Mouse (Mus musculus) adrenal gland, postnatal 25 days (tissue): ENCODE measurements around the gene Naaladl2. TPM values are rescaled to one million over a fixed set of nuclear protein-coding genes. Genes with fewer than 3 reads are reported as not detected.

ENCODE experiments used
- DNase-seq: peaks from one replicate; pipeline ENCODE4 v3.0.0; 2021; ENCODE audit warnings: mixed read lengths
- total RNA-seq: library from RNA; stranded (reverse); gene quantifications from 2 replicates; pipeline ENCODE4 v1.2.3, GENCODE M21; 2021

Naaladl2 gene
- total RNA-seq, 1 experiment from 2014 or later, result 2.0 TPM

DNA sequence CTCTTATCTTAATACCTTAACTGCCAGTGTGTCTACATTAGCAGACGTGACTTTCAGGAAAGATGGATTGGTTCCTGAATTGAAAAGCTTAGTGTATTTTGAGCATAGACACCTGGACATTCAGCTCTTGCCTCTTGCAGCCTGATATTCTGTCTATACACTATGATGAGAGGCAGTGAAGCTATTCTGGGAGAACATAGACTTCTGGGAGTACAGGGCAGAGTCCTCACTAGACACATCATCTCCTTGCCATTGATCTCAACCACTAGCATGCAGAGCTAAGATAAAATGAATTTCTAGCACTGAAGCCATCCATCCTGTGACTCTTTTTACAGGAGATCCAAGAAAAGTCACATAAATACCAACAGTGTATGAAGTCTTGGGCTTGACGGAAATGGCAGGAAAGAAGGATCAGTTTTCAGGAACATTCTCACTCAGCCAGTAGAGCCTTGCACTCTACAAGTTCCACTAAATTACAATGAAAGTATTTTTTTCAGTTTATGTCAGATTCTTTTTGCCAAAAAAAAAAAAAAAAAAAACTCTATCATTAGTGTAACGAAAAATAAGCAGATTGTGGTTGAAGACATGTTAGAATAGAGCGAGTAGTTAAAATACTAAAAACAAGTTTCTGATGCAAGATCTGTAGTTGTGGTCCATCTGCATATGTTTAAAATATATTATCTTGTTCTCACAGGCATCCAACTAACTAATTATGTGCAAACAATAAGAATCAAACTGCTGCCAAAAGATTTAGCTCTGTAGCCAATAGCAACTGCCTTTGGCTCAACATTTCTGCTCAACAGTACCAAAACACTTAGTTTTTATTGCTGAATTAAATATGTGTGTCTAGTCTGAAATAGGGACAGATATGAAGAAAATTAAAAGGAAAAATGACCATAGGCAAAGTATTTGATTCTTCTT is 1171.1 kb downstream of the Naaladl2 start:
- no peak for DNase-seq

DNA sequence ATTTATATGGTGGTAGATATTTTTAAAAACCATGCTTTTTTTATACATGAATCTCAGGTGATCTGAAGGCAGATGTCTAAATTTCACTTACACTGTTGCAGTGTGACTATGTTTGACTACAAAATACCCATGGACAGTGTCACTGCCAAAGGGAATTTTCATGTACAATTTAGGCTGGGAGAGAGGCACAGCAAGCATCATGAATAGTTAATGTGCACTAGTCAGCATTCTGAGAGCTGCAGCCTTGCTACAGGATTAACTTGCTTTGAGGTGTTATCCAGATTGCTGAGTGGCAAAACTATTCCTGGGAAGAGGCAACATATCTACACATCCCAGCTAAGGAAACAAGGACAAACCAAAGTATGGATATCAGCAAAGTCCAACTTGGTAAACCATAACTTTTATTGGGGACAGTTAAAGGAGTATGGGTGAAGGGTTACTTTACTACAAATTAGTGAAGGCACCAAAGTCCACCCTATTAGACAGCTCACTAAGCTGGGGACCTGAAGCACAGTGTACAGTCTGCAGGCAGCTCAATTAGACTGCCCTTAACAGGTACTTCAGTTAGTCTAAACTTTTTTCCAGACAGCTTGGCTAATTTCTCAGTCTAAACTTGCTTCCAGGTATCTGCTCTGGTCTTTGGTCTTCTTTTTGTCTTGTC is 1181.0 kb downstream of the Naaladl2 start:
- DNase-seq, result no peak

DNA sequence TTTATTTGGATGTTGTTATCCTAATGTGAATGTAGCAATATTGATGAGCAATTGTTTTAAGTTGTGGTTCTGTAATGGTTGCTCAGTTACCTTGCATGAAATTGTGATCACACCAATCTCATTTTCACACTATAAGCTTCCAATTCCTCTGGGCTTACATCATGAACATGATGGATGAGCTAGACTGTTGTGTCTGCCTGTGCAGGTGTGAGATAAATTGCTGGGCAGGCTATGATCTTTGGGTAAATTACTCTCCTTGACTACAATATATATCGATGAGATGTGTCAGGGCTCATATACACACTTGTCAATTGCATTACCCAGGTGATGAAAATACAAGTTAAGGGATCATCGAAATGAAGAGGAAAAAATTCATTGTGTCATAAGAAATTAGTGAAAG is 1197.9 kb downstream of the Naaladl2 start:
- no peak for DNase-seq

DNA sequence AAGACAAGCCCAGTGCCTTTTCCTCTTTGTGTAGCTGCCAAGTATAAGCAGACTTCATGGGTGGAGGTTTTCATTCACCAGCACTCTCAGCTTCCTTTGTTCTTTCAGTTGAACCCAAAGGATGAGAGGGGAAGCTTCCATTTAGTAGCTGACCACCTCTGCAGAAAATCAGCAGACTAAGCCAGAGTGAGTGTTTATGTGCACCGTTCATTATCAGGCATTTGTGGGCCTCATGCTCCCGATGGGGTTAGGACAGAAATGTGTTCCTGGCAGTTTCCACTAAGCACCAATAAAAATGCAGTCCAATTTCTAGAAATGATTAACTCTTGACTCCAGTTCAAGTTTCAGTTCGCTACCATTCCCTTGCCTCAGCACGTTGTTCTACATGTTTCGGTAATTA is 1206.8 kb downstream of the Naaladl2 start:
- no peak for DNase-seq

DNA sequence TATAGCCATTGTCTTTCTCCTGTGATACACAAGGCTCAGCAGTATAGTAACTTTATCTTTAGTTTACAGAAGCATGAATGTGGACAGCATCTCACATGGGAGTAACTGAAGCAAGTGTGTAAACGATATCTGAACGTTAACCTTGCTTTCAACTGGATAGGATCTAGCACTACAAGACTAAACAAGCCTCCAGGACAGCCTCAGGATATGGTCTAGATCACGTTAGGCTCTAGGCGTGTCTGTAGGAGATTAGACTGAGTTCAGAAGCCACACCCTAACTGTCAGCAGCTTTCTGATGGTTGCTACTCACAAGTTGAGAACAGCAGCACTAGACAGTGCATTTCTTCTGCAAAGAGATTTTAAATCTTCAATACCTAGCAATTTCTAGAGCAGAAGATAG is 1216.0 kb downstream of the Naaladl2 start:
- DNase-seq, result no peak

DNA sequence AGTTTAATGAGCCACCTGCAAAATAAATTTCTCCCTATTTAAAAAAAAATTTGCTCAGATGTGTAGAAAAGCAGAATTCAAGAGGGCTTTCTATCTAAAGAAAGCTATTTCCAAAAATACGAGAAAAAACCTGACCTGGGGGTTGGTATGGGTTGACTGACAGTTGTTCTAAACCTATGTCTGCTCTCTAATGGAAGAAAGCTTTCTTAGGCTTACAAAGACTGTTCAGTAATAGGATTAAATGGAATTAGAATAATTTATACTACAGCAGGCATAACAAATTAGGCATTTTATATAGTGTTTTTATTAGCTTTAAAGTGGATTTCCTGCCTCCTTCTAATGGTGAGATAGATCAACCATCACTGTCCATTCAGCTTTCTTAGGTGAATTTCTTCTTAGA is 1236.4 kb downstream of the Naaladl2 start:
- DNase-seq, result no peak

DNA sequence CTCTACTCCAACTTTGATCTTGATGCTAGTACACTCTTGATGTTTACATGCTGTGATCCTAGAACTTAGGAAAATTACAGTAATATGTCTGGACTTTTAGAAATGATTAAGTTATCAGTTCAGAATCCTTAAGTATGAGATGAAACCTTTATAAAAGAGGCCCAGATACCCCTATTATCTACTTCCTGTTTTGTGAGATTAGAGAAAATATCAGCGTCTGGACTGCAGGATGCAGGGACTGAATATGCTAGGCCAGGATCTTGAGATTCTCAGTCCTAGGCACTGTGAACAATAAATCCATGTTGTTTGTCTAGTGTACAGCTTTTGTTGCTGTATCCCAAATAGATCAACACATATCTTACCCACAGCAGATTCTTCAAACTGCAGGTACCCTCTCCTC is 1278.4 kb downstream of the Naaladl2 start:
- DNase-seq, result no peak

DNA sequence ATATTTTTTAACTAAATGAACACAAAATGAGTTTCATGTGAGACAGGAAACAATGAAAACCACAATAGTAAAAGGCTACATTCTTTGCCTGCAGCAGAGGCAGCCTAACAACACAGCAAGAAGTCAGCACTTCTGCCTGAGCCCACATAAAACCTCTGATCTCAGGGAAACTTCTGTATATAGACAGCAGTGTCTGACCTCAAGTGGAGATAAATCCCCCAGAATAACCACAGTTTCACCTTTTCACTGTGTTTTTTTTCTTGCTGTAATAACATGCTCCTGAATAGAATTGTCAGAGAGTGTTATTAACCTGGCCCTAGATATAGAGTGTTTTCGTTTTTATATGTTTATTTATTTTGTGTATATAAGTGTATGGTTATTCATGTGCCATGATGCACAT is 1286.8 kb downstream of the Naaladl2 start:
- no peak for DNase-seq

DNA sequence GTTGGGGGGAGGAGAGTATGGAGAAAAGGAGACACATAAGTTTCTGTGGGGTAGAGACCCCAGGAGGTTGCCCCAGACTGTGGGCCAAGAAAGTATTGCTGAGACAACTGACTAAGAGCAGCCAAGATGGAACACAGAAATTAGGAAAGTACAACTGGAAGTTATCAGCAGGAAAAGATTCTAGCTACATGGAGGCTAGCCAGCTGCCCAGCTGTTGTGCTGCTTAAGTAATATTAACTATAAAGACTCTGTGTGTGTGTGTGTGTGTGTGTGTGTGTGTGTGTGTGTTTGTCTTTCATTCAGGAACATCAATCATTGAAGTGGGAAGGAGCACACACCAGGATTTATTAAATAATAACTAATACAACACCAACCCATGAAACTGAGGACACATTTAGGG is 1326.5 kb downstream of the Naaladl2 start:
- no peak for DNase-seq

DNA sequence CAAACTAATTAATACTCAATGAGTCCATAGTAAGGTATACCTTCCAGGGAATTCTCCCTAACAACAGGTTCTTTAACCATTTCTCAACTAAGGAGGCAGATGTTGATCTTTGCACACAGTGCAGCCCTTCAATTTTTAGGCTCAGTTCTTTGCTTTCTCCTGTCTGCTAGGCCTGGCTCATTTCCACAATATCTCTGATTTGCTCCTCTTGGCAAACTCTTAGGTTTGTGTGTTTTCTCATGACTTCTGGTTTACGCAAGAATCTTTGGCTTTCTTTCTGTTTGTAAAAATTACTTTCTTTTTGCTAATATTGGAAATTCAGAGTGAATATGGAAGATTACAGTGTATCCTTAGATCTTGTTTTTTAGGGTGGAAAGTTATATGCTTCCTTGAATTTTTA is 1385.3 kb downstream of the Naaladl2 start:
- no peak for DNase-seq
